Mouse (Mus musculus) gastrocnemius, adult 8-10 months (tissue): Measurements from ENCODE around the gene Tnfsf14. TPM values are rescaled to one million over a fixed set of nuclear protein-coding genes. Genes with fewer than 3 reads are reported as not detected.

Source experiments
- microRNA-seq: library from miRNA; unstranded; fragments of <30 nt; microRNA quantifications from one replicate; pipeline ENCODE4 v1.2.0, GENCODE M21; 2022
- total RNA-seq, 4 experiments: library from RNA; stranded (reverse); gene quantifications; 2 replicates each; pipeline ENCODE4 v1.2.4; 2022

Tnfsf14 gene
- total RNA-seq, 4 experiments from 2014 or later: not detected

Small RNA genes lying within 50 kb of the gene (microRNA-seq; reads per million reads assigned to microRNA genes)
- gene Mir6978: not detected

Other genes with a start within 250 kb of the Tnfsf14 start
- gene Acer1, start 212.1 kb downstream of the Tnfsf14 start, total RNA-seq: not detected
- 10 to 100 TPM; 35.8 to 39.5 (median 37.5) TPM for gene Clpp, start 203.9 kb downstream of the Tnfsf14 start, total RNA-seq
- gene Alkbh7, start 196.8 kb downstream of the Tnfsf14 start, total RNA-seq: 10 to 100 TPM; 20.2 to 27.1 (median 21.9) TPM
- gene Pspn, start 194.2 kb downstream of the Tnfsf14 start, total RNA-seq: not detected
- 10 to 100 TPM; 13.3 to 17.5 (median 15.5) TPM for gene Gtf2f1, start 182.9 kb downstream of the Tnfsf14 start, total RNA-seq
- gene Gm17949, start 182.7 kb downstream of the Tnfsf14 start, total RNA-seq: under 1 TPM in 1 of 4 experiments, not detected in 3; 0.27 TPM
- gene Khsrp, start 162.7 kb downstream of the Tnfsf14 start, total RNA-seq: 10 to 100 TPM; 23.3 to 29.9 (median 27.2) TPM
- gene Slc25a41, start 152.5 kb downstream of the Tnfsf14 start, total RNA-seq: not detected
- gene Crb3, start 135.1 kb downstream of the Tnfsf14 start, total RNA-seq: under 1 TPM in 1 of 4 experiments, not detected in 3; 0.34 TPM
- gene Slc25a23, start 134.3 kb downstream of the Tnfsf14 start, total RNA-seq: 10 to 100 TPM; 28.2 to 32.7 (median 31.3) TPM
- gene Dennd1c, start 115.7 kb downstream of the Tnfsf14 start, total RNA-seq: under 1 TPM in 3 of 4 experiments, not detected in 1; 0.12 to 0.52 (median 0.44) TPM
- under 1 TPM; 0.53 to 0.88 (median 0.64) TPM for gene Tubb4a, start 106.4 kb downstream of the Tnfsf14 start, total RNA-seq
- gene Tnfsf9, start 88.9 kb downstream of the Tnfsf14 start, total RNA-seq: under 1 TPM in 1 of 4 experiments, not detected in 3; 0.38 TPM
- not detected for gene Cd70, start 44.4 kb downstream of the Tnfsf14 start, total RNA-seq
- gene C3, start 34.0 kb upstream of the Tnfsf14 start, total RNA-seq: 10 to 100 TPM in 3 of 4 experiments, 1 to 10 TPM in 1; 8.4 to 33.5 (median 14.9) TPM
- 10 to 100 TPM; 24.3 to 28.1 (median 26.3) TPM for gene Gpr108, start 54.3 kb upstream of the Tnfsf14 start, total RNA-seq
- 100 to 1,000 TPM; 169 to 191 (median 176) TPM for gene Trip10, start 55.3 kb upstream of the Tnfsf14 start, total RNA-seq
- gene Vav1, start 84.9 kb upstream of the Tnfsf14 start, total RNA-seq: under 1 TPM; 0.17 to 0.48 (median 0.32) TPM
- 1 to 10 TPM; 1.0 to 1.6 (median 1.3) TPM for gene Adgre1, start 164.5 kb upstream of the Tnfsf14 start, total RNA-seq